Mouse (Mus musculus) fat pad, adult 2 months (tissue): ENCODE measurements around the gene Pnpla6.

Source experiments
- DNase-seq: peaks from one replicate; pipeline ENCODE4 v3.0.0-alpha.2; 2011; ENCODE audit warnings: low read depth, low spot score; ENCODE audit errors: extremely low read depth

Pnpla6 gene

GRCm38 (mm10) chr8:3502217-3502616 is 13.0 kb upstream of the Pnpla6 start:
- DNase-seq = no peak

- DNase-seq = no peak
Observed at GRCm38 (mm10) chr8:3507979-3508754, 7.0 kb upstream of the Pnpla6 start.

- DNase-seq = no peak
Observed at GRCm38 (mm10) chr8:3514681-3515247, 420 bp upstream of the Pnpla6 start.

- no peak for DNase-seq
Observed at GRCm38 (mm10) chr8:3515771-3516417, 710 bp downstream of the Pnpla6 start.

- peak; percentile 52 for DNase-seq
Observed at GRCm38 (mm10) chr8:3516450-3517116, 1.4 kb downstream of the Pnpla6 start.

- no peak for DNase-seq
Observed at GRCm38 (mm10) chr8:3517117-3517495, 1.9 kb downstream of the Pnpla6 start.

- no peak for DNase-seq
Observed at GRCm38 (mm10) chr8:3522007-3522697, 7.0 kb downstream of the Pnpla6 start.

- no peak for DNase-seq
Observed at GRCm38 (mm10) chr8:3530816-3531215, 15.6 kb downstream of the Pnpla6 start.

GRCm38 (mm10) chr8:3531936-3532335 is 16.8 kb downstream of the Pnpla6 start:
- no peak for DNase-seq

GRCm38 (mm10) chr8:3536053-3536841 is 21.1 kb downstream of the Pnpla6 start:
- no peak for DNase-seq

- DNase-seq = no peak
Observed at GRCm38 (mm10) chr8:3536940-3537339, 21.8 kb downstream of the Pnpla6 start.

- DNase-seq = no peak
Observed at GRCm38 (mm10) chr8:3537666-3538065, 22.5 kb downstream of the Pnpla6 start.

GRCm38 (mm10) chr8:3539146-3539545 is 24.0 kb downstream of the Pnpla6 start:
- DNase-seq = no peak

- DNase-seq = no peak
Observed at GRCm38 (mm10) chr8:3540076-3540475, 24.9 kb downstream of the Pnpla6 start.

GRCm38 (mm10) chr8:3546511-3546910 is 31.3 kb downstream of the Pnpla6 start:
- no peak for DNase-seq

- no peak for DNase-seq
Observed at GRCm38 (mm10) chr8:3552240-3552639, 37.1 kb downstream of the Pnpla6 start.

GRCm38 (mm10) chr8:3556114-3556513 is 40.9 kb downstream of the Pnpla6 start:
- DNase-seq = no peak

GRCm38 (mm10) chr8:3567641-3568371 is 52.6 kb downstream of the Pnpla6 start, which contains the start of gene C330021F23Rik:
Gene C330021F23Rik (plus strand): TSS chr8:3567990.
- DNase-seq = no peak

GRCm38 (mm10) chr8:3568378-3568777 is 53.2 kb downstream of the Pnpla6 start:
- no peak for DNase-seq

- no peak for DNase-seq
Observed at GRCm38 (mm10) chr8:3569784-3570183, 54.6 kb downstream of the Pnpla6 start.
